Mouse (Mus musculus): ENCODE measurements at regions not wholly inside any gene's neighbourhood (a gene's known extent, or its start where the extent isn't known, plus 50 kb on each side); places are given as distances from the start of the nearest gene placed in this dataset.

GRCm38 (mm10) chr4:125282154-125282973 lies 154.7 kb upstream of the Zc3h12a start:
- TF ChIP-seq GATA1 (IDR thresholded peaks at IDR 0.05; ENCODE audit: borderline replicate concordance, low read length) (no peak), FLI1 (IDR thresholded peaks at IDR 0.05; ENCODE audit: low read length) (no peak)

Measured in megakaryocyte, embryonic 14.5 days (primary cell).